Mouse (Mus musculus) T-helper 1 cell (primary cell): ENCODE measurements at regions not wholly inside any gene's neighbourhood (a gene's known extent, or its start where the extent isn't known, plus 50 kb on each side); places are given as distances from the start of the nearest gene placed in this dataset.

ENCODE experiments used
- in situ Hi-C: fragments of 300-600 bp; cut with MboI, MseI; formaldehyde crosslinking; loops from one replicate; pipeline ENCODE4 v1.15.1; 2025; ENCODE audit warnings: high pct_unique_total_duplicates

DNA sequence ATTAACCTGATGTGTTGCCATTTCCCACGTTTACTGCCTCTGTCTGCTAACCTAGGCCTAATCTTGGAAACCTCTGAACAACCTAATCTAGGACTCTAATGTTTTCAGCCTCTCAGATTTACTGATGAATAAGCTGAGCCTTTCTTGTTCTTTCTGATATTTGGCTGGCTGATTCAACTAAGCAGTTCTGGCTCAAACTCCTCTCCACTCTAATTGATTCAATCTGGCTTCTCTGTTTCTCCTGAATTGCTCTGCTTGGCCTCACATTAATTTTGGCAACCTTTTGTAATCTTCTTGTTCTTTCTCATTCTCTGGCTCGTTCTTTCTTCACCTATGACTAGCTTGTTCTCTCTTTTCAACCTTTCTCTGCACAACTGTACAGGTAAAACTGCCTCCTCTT lies 1561.2 kb upstream of the Zeb2 start:
- in situ Hi-C loops: no loop called here

DNA sequence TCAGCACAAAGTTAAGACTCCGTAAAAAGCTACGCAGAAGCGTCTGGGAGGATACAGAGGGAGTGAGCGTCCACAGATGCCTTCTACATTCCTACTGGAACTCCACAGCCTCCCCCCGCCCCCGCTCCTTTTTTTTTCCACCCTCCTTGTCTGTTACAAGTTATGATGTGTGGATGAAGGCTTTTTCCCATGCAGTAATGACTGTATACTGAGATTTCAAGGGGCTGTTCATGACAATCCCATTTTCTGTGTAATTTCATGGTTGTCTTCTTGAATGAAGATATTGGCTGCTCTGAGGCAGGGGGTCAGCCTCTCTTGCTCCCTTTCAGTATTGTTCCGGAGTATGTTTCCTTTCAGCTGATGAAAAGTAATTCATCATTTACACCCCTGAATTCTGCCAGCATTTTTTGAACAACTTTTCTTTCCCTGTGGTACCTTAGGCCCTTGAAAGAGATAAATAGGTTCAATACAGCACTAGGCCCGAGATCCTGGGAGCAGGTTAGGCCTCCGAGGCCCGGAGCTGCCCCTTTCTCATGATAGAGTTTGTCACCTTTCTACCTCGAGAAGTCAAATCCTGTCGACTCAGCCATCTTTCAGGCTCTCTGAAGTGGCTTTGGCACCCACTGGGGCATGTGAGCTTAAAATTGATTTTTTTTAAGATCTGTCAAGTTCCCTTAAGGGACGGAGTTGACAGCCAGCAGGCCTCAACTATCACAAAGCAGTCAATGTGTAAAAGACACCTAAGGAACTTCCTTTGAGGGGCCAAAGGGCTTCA lies 1552.5 kb upstream of the Zeb2 start:
- in situ Hi-C loops: no loop called here

DNA sequence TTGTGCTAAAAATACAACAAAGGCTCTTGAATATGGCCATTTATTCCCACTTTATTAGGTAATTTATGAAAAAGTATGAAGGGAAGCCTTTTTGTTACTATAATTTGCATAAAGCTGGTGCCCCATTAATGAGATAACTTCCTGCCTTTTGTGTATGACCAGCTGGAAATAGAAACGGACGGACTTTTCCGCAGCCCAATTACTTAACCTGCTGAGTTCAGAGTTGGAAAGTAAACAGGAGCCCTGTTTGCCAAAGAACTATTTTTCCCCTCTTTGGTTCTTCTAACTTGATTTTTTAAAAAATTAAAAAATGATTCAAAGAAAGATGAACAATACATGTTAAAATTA lies 1549.8 kb upstream of the Zeb2 start:
- in situ Hi-C loops: no loop called here

DNA sequence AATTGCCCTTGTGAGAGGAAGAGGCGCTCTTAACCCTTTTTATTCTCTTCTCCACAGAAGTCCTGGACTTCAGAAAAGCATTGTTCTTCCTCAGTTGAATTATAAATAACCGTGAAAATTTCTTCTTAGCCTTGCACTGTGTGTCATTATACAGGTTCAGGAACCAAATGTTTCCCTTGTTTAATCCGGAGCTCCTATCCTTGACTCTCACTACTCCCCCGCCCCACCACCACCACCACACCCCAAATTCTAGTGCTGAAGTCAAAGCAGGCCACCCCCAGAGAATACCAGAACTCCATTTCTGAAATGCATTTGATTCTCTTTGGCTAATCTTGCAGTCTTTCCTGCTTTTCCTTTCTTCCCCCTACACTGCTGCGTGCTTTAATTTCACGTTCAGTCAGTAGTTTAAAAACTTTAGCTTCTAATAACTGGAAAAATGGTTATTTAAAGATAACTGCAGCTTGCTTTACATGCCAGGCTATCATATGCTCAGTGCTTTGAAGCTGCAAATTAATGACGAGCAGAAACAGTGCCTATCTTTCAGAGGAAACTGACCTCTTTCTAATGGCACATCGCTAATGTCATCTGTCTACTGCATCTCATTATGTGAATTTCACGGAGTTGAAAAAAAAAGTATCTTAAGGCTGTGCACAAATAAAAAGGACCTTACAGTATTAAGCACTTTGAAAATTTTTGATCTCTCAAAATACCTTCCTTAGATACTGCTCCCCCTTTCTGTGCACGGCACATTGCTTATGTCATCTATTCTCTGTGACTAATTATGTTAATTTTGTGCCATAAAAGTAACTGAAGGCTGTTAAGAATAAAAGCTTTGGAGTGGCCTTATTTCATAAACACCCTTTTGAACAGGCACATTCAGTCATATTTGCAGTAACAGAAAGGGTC lies 1549.1 kb upstream of the Zeb2 start:
- in situ Hi-C loops: no loop called here

DNA sequence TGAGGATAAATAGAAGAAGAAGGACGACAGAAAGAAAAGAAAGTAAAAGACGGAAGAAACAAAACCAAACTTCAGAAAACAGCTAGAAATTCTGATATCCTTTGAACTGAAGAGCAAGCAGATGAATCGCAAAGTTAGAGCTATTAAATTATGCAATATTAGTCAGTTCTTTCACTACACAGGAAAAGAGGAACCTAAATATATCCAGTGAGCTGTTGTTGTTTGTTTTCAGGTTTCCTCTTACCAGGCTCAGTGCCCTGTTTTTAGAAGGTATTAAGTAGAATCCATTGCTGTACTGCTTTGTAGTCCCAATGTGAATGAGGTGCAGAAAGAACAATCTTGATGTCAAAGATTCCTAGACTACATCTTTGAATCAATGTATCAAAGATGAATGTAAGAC lies 1544.7 kb upstream of the Zeb2 start:
- in situ Hi-C loops: no loop called here

DNA sequence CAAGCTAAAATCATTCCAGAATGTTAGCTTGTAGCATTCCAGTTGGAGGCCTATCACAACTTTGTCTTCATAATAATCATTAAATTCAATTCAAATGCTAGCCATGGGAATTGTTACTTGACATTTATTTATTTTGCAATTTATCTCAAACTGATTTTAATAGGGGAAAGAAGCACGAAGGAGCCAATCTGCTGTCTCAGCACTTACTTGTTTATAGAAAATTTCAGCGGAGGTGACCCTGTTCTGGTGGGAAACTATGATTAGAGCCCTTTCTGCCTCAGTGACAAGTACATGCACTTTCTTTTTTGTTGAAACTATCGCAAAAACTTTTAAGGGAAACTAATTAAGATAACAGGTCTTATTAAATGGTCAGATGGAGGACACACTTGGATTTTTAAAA lies 1543.4 kb upstream of the Zeb2 start:
- in situ Hi-C loops: no loop called here

DNA sequence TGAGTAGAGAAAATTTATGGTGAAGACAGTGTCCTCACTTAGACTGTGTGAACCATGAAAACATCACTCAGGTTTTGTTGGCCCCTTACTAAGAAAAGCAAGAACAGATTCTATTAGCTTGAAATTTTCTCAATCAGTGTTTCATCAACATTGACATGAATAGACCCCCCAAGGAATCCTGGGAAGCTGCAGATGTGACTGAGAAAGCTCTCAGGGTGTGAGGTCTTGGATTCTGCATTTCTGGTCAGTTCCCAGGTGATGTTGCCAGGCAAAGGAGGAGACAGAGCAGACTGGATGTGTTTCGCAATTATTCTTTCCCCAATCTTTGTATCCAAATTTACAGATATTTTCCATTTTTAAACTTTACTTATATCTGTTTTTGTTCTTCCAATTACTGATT lies 1538.1 kb upstream of the Zeb2 start:
- in situ Hi-C loops: no loop called here

DNA sequence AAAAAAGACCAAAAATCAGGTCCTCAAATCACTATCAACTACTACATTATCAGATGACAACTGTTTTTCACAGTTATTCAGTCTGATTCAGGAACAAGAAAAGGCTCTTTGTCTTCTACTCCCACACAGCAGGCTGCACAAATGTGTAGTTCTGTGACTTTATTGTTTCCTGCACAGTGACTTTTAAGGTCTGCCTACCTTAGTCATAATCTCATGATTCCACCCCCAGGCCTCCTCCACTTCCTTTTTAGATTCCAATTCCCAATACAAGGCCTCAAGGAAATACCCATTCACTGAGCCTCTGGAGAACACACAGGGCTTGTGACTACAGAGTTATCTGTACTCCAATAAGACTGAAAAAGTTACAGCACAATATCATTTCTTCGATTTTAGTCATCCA lies 1535.4 kb upstream of the Zeb2 start:
- in situ Hi-C loops: no loop called here

DNA sequence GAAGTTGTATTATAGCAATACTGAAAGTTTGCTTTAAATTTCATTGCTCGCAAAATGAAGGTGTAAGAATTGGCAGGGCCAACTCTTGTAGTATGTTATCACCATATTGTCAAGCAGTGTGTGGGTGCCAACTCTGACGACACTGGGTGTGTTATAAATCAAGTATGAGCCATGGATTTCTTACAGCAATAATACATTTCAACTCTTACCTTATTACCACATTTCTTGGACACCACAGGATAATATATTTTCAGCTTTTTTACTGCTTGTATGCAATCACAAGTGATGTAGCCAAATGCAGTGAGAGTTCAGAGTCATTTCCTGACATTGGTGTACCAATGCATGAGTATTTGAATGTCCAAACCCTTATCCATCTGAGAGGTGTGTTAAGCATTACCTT lies 1529.2 kb upstream of the Zeb2 start:
- in situ Hi-C loops: no loop called here

DNA sequence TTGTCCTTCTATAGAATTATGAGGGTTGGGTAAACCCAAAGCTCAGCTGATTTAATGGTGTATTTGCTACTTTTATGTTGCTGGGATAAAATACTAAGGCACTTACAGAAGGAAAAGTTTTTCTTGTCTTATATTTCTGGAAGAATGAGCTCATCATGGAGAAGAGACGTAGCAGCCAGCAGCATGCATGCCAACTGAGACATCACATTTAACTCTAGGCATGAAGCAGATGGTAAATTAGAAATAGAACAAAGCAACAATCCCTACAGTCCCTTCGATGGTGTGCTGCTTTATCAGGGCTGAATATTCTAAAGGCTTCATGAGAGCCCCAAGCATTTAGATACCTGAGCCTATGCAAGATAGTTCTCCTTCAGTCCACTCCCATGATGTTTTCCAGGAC lies 1492.0 kb upstream of the Zeb2 start:
- in situ Hi-C loops: no loop called here

DNA sequence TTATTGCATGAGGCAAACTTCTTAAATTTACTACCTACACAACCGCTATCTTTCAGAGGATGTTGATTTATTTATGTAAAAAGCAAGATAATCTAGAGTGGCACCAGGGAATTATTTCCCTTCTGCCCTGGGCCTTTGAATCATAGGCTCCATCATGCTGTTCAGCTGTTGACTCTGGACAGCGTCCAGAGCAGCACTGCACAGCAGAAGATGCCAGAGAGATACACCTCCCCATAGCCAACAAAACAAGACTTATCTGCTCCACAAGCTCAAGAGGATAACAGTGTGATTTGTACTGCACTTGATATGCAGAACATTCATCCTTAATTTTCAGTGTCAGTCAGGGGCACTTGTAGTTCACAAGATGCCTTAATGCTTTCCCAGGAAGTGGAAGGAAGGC lies 1464.6 kb upstream of the Zeb2 start:
- in situ Hi-C loops: no loop called here

DNA sequence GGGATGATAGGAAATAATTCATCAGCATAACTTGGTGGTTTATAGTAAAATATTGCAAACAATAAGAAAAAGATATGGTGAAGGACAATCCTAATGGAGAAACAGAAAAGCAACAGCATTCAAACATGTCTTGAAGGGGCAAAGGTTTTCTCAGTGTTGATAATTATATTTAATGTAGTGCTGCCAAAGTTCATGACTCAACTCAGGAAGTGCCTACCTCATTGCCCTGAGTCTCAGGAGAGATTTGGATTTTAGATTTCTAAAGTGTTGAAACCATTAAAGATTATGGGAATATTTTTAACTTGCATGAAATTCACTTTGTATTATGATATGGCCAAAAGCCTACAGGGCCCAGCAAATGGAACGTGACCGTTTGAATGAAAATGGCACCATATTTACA lies 1453.2 kb upstream of the Zeb2 start:
- in situ Hi-C loops: no loop called here

DNA sequence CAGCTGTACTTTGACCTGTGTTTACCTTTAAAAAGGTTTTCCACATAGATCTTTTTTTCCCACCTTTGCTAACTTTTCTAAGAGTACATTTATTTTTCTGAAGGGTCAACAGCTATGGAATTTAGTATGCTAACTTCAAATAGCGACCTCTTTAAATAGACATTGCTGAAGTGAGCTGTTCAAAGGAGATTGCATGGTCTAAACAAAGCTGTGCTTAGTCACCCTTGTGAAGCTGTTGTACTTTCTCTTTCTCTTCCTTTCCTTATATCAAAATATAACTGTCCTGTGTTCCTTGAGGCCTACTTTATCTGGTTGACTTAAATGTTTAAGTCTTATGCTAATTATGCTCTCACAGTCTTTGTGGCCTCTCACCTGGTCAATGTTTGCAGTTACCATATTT lies 1416.2 kb upstream of the Zeb2 start:
- in situ Hi-C loops: no loop called here

DNA sequence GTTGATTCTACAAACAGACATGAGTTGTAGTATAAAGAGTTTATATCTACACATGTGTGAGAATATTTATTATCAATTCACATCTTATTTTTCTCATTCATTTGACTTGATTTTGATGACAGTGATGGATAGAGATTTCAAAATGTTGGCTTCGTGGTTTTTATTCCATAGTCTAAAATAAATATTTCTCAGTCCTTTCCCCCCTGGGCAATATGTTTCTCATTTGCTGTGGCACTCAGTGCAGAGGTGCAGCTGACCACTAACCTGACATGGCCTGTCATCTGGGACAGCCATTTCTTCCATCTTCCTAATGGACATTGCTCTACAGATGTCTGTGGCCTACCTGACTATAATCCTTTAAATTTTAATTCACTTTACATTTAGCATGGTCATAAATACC lies 1413.5 kb upstream of the Zeb2 start:
- in situ Hi-C loops: no loop called here

DNA sequence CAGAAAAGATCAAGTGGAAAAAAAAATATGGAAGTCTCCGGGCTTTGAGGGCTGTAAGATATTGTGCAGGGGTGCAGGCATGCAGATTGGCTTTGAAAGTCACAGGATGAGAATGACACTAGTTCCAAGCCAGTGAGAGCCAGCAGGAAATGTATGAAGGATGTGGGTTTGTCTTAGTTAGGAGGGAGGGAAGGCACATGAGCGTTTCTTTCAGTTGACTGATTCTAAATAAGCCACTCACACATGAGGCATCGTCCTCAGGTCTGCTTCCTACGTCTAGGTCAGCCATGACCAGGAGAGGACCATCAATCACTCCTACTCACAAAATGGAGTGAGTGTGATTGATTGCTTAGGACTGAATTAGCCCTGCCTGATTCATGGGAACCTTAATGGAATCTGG lies 1408.0 kb upstream of the Zeb2 start:
- in situ Hi-C loops: no loop called here

DNA sequence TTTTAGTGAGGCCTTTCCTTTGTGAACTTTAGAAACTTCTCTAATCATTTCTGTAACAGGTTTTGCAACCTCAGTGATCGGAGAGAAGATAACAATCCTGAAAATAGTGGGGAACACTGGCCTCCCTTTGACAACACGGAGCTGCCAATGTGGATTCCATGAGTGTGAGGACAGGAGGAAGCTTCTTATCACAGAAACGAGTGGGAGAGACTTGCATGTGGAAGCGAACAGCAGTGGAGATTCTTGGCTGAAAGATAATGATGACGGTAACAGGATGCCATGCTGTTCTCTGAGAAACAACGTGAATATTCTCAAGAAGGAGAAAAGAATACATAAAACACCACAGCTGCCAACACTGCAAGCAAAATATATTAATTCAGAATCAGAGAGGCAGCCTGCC lies 1407.4 kb upstream of the Zeb2 start:
- in situ Hi-C loops: no loop called here

DNA sequence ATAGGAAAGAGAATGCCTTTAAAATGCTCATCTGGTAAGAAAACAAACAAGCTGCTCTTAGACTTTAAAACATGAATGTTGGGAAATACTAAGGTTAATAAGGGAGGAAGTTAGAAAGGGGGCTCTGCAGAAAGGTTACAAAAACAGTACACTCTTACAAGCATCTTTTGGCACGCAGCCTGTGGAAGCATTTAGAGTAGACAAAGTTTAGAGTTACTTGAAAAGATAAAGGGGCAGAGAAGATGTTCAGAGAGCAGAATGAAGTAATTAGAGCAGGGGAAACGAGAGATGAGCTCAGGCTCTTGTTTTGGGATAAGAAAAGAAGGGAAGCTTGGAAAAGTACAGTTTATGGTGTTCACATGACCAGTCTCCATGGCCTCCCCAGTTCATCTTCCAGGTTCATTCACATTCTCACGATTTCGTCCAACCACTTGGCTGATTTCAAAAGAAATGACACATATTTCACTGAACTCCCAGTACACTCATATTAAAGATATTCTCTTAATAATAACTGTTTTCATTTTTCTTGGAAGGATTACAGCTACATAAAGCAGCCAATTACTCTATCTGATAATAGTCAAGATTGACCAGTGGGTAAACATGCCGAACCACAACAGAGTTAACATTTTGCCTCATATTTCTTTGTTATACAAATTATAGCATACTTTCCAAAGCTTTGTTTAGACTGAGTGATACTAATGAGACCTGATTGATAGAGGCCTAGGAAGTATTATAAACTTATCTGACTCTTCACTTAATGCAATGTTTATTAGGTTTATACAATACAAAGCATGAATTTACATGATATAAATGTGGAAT lies 1404.2 kb upstream of the Zeb2 start:
- in situ Hi-C loops: no loop called here

DNA sequence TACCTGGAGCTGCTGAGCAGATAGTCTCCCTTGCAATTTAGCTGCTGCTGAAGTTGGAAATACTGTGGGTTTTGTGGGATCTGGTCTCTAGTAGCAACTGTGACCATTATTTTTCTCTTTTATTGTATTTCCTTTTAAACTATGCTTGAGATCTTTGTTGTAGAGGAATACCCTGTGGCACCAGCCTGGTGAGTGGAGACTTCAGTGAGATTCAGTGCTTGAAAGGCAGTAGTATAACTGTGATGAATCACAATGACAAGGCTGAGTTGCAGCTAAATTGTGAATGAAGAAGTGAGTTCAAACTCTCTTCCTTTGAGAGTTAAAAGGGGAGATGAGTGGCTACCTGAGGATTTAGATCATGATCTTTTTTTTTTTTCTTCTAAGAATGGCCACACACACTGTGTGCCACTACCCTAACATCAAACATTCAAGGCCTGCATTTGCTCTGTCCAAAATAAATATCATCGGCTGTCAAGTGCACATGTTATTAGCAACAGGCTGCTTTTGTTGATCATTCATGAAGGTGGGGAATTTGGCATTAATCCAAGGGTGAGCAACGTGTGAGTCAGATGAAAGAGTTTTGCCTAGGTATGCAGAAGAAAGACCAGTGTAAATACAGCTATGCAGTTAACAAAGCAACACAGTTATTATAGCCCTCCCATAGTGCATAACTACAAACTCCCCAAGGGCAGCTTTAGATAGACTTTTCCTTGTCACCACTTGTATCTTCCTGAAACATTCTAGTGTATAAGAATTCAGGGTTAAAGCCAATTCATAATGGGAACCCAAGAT lies 1395.2 kb upstream of the Zeb2 start:
- in situ Hi-C loops: no loop called here

DNA sequence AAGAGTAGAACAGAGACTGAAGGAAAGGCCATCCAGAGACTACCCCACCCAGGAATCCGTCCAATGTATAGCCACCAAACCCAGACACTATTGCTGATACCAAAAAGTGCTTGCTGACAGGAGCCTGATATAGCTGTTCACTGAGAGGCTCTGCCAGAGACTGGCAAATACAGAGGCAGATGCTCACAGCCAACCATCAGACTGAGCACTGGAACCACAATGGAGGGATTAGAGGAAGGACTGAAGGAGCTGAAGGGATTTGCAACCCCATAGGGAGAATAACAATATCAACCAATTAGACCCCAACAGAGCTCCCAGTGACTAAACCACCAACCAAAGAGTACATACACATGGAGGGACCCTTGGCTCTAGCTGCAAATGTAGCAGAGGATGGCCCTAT lies 1389.8 kb upstream of the Zeb2 start:
- in situ Hi-C loops: no loop called here

DNA sequence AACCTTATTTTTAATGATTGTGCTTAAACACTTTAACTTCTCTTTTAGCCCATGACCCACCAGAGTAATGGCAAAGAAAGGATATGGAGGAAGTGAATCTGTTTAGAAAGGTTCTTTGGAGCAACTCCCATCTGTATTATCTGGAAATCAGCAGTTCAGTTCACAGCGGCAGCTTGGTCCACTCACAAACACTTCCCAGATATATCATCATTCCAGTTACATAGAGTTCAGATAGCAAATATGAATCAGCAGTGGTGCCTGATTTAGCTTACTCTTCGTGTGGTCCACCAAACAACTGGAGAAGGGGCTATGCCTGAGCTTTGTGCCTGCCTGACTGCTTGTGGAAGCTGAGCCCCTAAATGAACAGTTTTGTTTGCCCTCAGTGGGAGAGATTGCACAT lies 1385.9 kb upstream of the Zeb2 start:
- in situ Hi-C loops: no loop called here

DNA sequence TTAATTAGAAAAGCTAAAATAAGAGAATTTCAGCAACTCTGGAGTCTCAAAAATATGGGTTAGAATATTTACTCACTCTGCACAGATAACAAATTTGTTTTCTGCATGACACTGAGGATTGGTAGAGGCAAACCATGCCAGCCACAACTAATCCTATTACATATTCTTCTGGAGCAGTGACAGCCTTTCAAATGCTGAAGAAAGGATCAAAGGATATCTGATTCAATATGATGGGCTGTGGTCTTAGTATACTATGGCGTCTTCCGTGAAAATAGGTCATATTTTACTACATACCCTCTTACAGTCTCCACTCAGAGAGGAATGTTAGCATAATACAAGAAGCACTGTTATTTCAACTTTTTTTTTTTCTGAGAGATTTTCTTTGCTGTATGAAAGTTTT lies 1375.1 kb upstream of the Zeb2 start:
- in situ Hi-C loops: no loop called here

DNA sequence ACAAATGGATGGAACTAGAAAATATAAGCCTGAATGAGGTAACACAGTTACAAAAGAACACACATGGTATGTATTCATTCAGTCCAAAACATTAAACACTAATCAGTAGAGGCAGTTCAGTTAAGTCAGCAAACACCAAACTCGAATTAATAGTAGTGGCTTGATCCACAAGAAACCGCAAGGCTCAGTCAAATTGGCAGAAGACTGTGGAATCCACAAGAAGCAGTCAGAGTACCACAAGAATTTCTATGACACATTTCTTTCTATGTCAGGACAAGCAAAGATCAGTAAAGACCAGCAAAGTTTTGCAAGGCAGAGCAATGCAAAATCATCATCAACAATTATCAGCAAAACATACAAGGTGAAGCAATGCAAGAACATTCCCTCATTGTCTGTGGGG lies 1373.9 kb upstream of the Zeb2 start:
- in situ Hi-C loops: no loop called here
